Mouse (Mus musculus): ENCODE data around the gene Crcp.

- TF ChIP-seq CTCF (IDR thresholded peaks at IDR 0.05; ENCODE audit: borderline replicate concordance, control insufficient read depth, extremely low read depth, insufficient read depth, low read length, poor library complexity) (no peak), POLR2A (IDR thresholded peaks at IDR 0.05; ENCODE audit: control insufficient read depth, extremely low read depth, insufficient read depth, low read length, poor library complexity) (no peak)
Observed at GRCm38 (mm10) chr5:130021361-130021966, 7.6 kb upstream of the Crcp start.
